In genomic region chr2:121287850-121288249, GRCm38 (mm10) we compare ENCODE assay signal across 12 mouse cellular contexts. TPM values are rescaled to one million over a fixed set of nuclear protein-coding genes. Genes with fewer than 3 reads are reported as not detected.
DNase-seq lines count a peak whose midpoint lies in the region; ATAC-seq and TF ChIP-seq lines count a peak whose summit lies in the region.
"Had no signal": no experiment of that assay in that cellular context is flagged by ENCODE, and none has a peak within 500 bp of the region (broad histone marks: within the 10 kb centered on the region; RNA-seq: fewer than 3 reads in every experiment).

No protein-coding gene starts in this region.

- H3K36me3 ChIP-seq in neural tube, embryonic 12.5 days: no peaks in the 10 kb centered on the region
- no peaks in the 10 kb centered on the region for H3K36me3 ChIP-seq in midbrain, embryonic 16.5 days (ENCODE audit: control insufficient read depth, insufficient read depth, low read length)
- H3K36me3 ChIP-seq: embryonic facial prominence, embryonic 15.5 days; lung, embryonic 15.5 days had no signal

- H3K27ac ChIP-seq in cerebellum, adult 2 months (ENCODE audit: insufficient read depth, low read length): no peak overlapping the region
- no peak overlapping the region for H3K27ac ChIP-seq in neural tube, embryonic 12.5 days
- peak overlapping the region; percentile 94 for H3K27ac ChIP-seq in midbrain, embryonic 16.5 days (ENCODE audit: low read length)
- H3K27ac ChIP-seq: embryonic facial prominence, embryonic 15.5 days; lung, embryonic 15.5 days had no signal

- peak overlapping the region; percentile 12; the same call in 1 of the 2 replicates for H3K4me2 ChIP-seq in neural tube, embryonic 12.5 days (replicated peaks)
- H3K4me2 ChIP-seq in midbrain, embryonic 16.5 days (ENCODE audit: low read length): peak overlapping the region; percentile 73
- H3K4me2 ChIP-seq: embryonic facial prominence, embryonic 15.5 days; lung, embryonic 15.5 days had no signal

- H3K9me3 ChIP-seq in neural tube, embryonic 12.5 days: no peaks in the 10 kb centered on the region
- no peaks in the 10 kb centered on the region for H3K9me3 ChIP-seq in midbrain, embryonic 16.5 days (replicated peaks; ENCODE audit: control insufficient read depth, low read length, poor library complexity, severe bottlenecking)
- H3K9me3 ChIP-seq: embryonic facial prominence, embryonic 15.5 days; lung, embryonic 15.5 days had no signal

- H3K27me3 ChIP-seq in cerebellum, adult 2 months (ENCODE audit: control insufficient read depth, insufficient read depth, low read length): no peaks in the 10 kb centered on the region
- H3K27me3 ChIP-seq in neural tube, embryonic 12.5 days (replicated peaks): no peaks in the 10 kb centered on the region; the same call in 1 of the 2 replicates
- H3K27me3 ChIP-seq in midbrain, embryonic 16.5 days (ENCODE audit: control insufficient read depth, insufficient read depth, low read depth, low read length): no peaks in the 10 kb centered on the region

- H3K4me1 ChIP-seq in cerebellum, adult 2 months (ENCODE audit: control insufficient read depth, insufficient read depth, low read length): peaks cover under 1% of the 10 kb centered on the region; the same call in 1 of the 2 replicates
- peaks cover 27% of the 10 kb centered on the region for H3K4me1 ChIP-seq in neural tube, embryonic 12.5 days
- peaks cover 27% of the 10 kb centered on the region for H3K4me1 ChIP-seq in midbrain, embryonic 16.5 days (ENCODE audit: control insufficient read depth, insufficient read depth, low read length)

- no peak overlapping the region for H3K4me3 ChIP-seq in cerebellum, adult 2 months (replicated peaks; ENCODE audit: insufficient read depth, low read depth, low read length)
- H3K4me3 ChIP-seq in neural tube, embryonic 12.5 days: no peak overlapping the region
- H3K4me3 ChIP-seq in midbrain, embryonic 16.5 days (ENCODE audit: low read depth, low read length): no peak overlapping the region
- H3K4me3 ChIP-seq: embryonic facial prominence, embryonic 15.5 days; lung, embryonic 15.5 days had no signal

- peak; percentile 50 for DNase-seq in cerebellum, adult 9-10 months
- no peak for DNase-seq in cerebellum, adult 2 months
- DNase-seq in neural tube, embryonic 10.5 days (ENCODE audit: extremely low spot score, low spot score): no peak
- DNase-seq in right cerebral cortex, postnatal 4 days: no peak
- no peak for DNase-seq in lung, postnatal 25 days (ENCODE audit: low spot score)
- no peak for DNase-seq in layer of hippocampus, adult 9-10 months (ENCODE audit: low spot score)
- DNase-seq: right cerebral cortex, adult 18-20 months had no signal

- TF ChIP-seq POLR2A in cerebellum, adult 2 months (IDR thresholded peaks at IDR 0.05; ENCODE audit: borderline replicate concordance, insufficient read depth, low read length): no peak

- ATAC-seq in neural tube, embryonic 12.5 days (ENCODE audit: low FRiP score, low read depth): no peak
- ATAC-seq in midbrain, embryonic 16.5 days: no peak
- ATAC-seq: inflammation-experienced regulatory T-cells, adult 6 months had no signal

- no peak overlapping the region for H3K9ac ChIP-seq in neural tube, embryonic 12.5 days
- no peak overlapping the region; the same call in 1 of the 2 replicates for H3K9ac ChIP-seq in midbrain, embryonic 16.5 days (ENCODE audit: low read depth, low read length)
- H3K9ac ChIP-seq: embryonic facial prominence, embryonic 15.5 days; lung, embryonic 15.5 days had no signal

- WGBS in cerebellum, adult 2 months: 52% methylated on average over 2 of the region's 2 CpGs
- WGBS in neural tube, embryonic 12.5 days: 51% methylated on average over 2 of the region's 2 CpGs
- WGBS in midbrain, embryonic 16.5 days: 43% methylated on average over 2 of the region's 2 CpGs

- no peak for TF ChIP-seq CTCF in cerebellum, adult 2 months (IDR thresholded peaks at IDR 0.05; ENCODE audit: borderline replicate concordance, insufficient read depth, low read depth, low read length)

RNA-seq across cellular contexts. Expression of gene Map1a, which starts 1.6 kb away (rescaled TPM):
- polyA plus RNA-seq in cerebellum, adult 2 months (2012; rRNA removed): 223 and 254 TPM in 2 replicates
- 10.3 and 12.6 TPM in 2 replicates for polyA plus RNA-seq in neural tube, embryonic 12.5 days (2016; fragmentation: Nextera tagmentation; extraction: Ambion mirVana)
- polyA plus RNA-seq in midbrain, embryonic 16.5 days (2015; fragmentation: Nextera tagmentation; extraction: Ambion mirVana): 17.0 and 20.1 TPM in 2 replicates

RNA-seq across cellular contexts. Expression of gene Trp53bp1, which starts 16.6 kb away (rescaled TPM):
- 57.9 and 59.4 TPM in 2 replicates for polyA plus RNA-seq in cerebellum, adult 2 months (2012; rRNA removed)
- 177 and 178 TPM in 2 replicates for polyA plus RNA-seq in neural tube, embryonic 12.5 days (2016; fragmentation: Nextera tagmentation; extraction: Ambion mirVana)
- 170 and 193 TPM in 2 replicates for polyA plus RNA-seq in midbrain, embryonic 16.5 days (2015; fragmentation: Nextera tagmentation; extraction: Ambion mirVana)

Comparison
In these comparisons a context has a peak if more than half of its experiments do, and no peak if none do; other contexts are left out.
1. RNA of gene Map1a, which starts 1.6 kb away (polyA plus RNA-seq): 223 to 254 TPM in cerebellum, adult 2 months; 17.0 to 20.1 TPM in midbrain, embryonic 16.5 days and 10.3 to 12.6 TPM in neural tube, embryonic 12.5 days; every median in the first group is over 10 times any median in the second.